ENCODE assay signal across 8 mouse cellular contexts in the genomic region with DNA sequence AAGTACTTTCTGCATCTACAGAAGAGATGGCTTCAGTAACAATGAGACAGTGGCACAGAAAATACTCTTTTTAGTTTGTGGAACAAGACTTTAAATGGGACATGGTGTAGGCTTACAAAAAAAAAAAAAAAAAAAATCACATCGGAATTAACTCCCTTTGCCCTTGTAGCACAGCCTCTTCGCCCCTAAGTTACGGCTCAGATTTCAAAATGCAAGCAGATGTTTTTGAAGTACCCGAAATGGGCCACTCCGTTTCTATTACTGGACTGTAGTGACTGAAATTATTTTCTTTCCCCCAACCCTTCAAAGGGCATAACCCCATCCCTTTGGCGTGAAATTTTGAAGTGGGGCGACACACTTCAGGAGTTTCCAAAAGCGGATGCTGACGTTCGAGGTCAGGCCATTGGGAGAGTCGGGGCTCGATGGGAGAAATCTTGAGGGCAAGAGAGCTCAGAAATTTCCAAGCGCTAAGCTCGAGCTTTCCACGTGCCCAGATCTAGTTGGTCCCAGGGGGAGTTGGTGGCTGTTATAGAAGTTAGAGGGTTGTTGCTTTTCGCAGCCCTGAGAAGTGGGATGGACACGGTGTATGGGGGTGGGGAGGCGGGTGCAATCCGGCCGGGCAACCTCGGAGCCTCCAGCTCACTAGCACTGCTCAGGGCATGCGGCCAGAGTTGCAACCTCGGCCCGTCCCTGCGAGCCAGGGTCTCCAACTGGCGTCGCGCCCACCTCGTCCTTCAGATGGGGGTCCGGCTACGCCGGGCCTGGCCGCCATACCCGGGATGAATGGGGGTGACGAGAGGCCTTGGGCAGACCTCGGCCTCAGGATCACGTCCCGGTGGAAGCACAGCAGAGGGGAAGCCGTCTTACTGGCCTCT. TPM values are rescaled to one million over a fixed set of nuclear protein-coding genes. Genes with fewer than 3 reads are reported as not detected.
DNase-seq lines count a peak whose midpoint lies in the region; ATAC-seq and TF ChIP-seq lines count a peak whose summit lies in the region.

TSS of gene Hexim2 (plus strand) at position 729 of the 875 bp plus-strand sequence.

- H3K4me3 ChIP-seq in embryonic fibroblast, embryonic 13.5 days (ENCODE audit: insufficient read depth, low read length): peak within 1 kb of the TSS; percentile 90
- H3K4me3 ChIP-seq in heart, embryonic 14.5 days (ENCODE audit: control insufficient read depth in 1 of 2, insufficient read depth in 1 of 2, low read depth in 1 of 2, low read length in 2 of 2): peak within 1 kb of the TSS; percentile 85 to 98
- H3K4me3 ChIP-seq in lung, embryonic 15.5 days: peak within 1 kb of the TSS; percentile 64

- peak within 1 kb of the TSS; percentile 87 for H3K27ac ChIP-seq in embryonic fibroblast, embryonic 13.5 days (ENCODE audit: insufficient read depth, low read length)
- H3K27ac ChIP-seq in heart, embryonic 14.5 days (replicated peaks in 1 of 2; ENCODE audit: control insufficient read depth in 1 of 2, insufficient read depth in 1 of 2, low read depth in 2 of 2, low read length in 2 of 2): peak within 1 kb of the TSS; percentile 96 to 100
- peak within 1 kb of the TSS; percentile 95 for H3K27ac ChIP-seq in lung, embryonic 15.5 days

- peak; percentile 70 for ATAC-seq in heart, embryonic 14.5 days (ENCODE audit: insufficient number of reproducible peaks, insufficient read depth, low FRiP score, low read depth)
- ATAC-seq in lung, embryonic 15.5 days (ENCODE audit: borderline replicate concordance, extremely low read depth, low FRiP score, low TSS enrichment): peak; percentile 41

- H3K4me2 ChIP-seq in heart, embryonic 14.5 days (ENCODE audit: low read length): peak within 1 kb of the TSS; percentile 84
- peak within 1 kb of the TSS; percentile 65 for H3K4me2 ChIP-seq in lung, embryonic 15.5 days

- peak; percentile 54 for TF ChIP-seq POLR2A in embryonic fibroblast, embryonic 13.5 days (IDR thresholded peaks at IDR 0.05; ENCODE audit: low read depth, low read length)

- H3K9ac ChIP-seq in heart, embryonic 14.5 days (ENCODE audit: low read length): peak within 1 kb of the TSS; percentile 100
- peak within 1 kb of the TSS; percentile 95 for H3K9ac ChIP-seq in lung, embryonic 15.5 days

- H3K27me3 ChIP-seq in heart, embryonic 14.5 days (ENCODE audit: control insufficient read depth, insufficient read depth, low read length): no peaks in the 10 kb centered on the region
- no peaks in the 10 kb centered on the region for H3K27me3 ChIP-seq in lung, embryonic 15.5 days

- peak; percentile 41 for DNase-seq in ES-CJ7 (ENCODE audit: low read depth, low spot score)
- peak; percentile 64 to 79 for DNase-seq in adrenal gland, postnatal 36 days
- DNase-seq in kidney, postnatal 4 days: peak; percentile 73 to 78
- DNase-seq in ovary, postnatal 36 days (ENCODE audit: low spot score): peak; percentile 75
- DNase-seq in urinary bladder, postnatal 4 days (ENCODE audit: low spot score in 2 of 2): peak; percentile 54 to 73

- H3K36me3 ChIP-seq in heart, embryonic 14.5 days (ENCODE audit: control insufficient read depth, insufficient read depth, low read length): no peaks in the 10 kb centered on the region
- H3K36me3 ChIP-seq in lung, embryonic 15.5 days: no peaks in the 10 kb centered on the region

- no peaks in the 10 kb centered on the region for H3K9me3 ChIP-seq in heart, embryonic 14.5 days (ENCODE audit: control insufficient read depth, low read length)
- H3K9me3 ChIP-seq in lung, embryonic 15.5 days: no peaks in the 10 kb centered on the region

- no peak for TF ChIP-seq CTCF in embryonic fibroblast, embryonic 13.5 days (IDR thresholded peaks at IDR 0.05; ENCODE audit: borderline replicate concordance, insufficient read depth, low read length)

- peaks cover 6% of the 10 kb centered on the region; the same call in 1 of the 2 replicates for H3K4me1 ChIP-seq in embryonic fibroblast, embryonic 13.5 days (ENCODE audit: control insufficient read depth, insufficient read depth, low read length)
- peaks cover 10 to 32% of the 10 kb centered on the region in 2 experiments for H3K4me1 ChIP-seq in heart, embryonic 14.5 days (ENCODE audit: control insufficient read depth in 2 of 2, insufficient read depth in 2 of 2, low read length in 2 of 2)
- peaks cover 29% of the 10 kb centered on the region for H3K4me1 ChIP-seq in lung, embryonic 15.5 days

- under 1% methylated on average over 35 of the region's 39 CpGs for WGBS in heart, embryonic 14.5 days
- WGBS in lung, embryonic 15.5 days: under 1% methylated on average over 37 of the region's 39 CpGs

RNA-seq across cellular contexts. Expression of gene Hexim2, which starts in this region (rescaled TPM):
- 1 to 10 TPM; 3.5 to 5.9 TPM for total RNA-seq in adrenal gland, postnatal 36 days (2021)
- polyA plus RNA-seq in embryonic fibroblast, embryonic 13.5 days (2011; ENCODE audit: insufficient read length, low read depth, missing spikeins): 2.3 and 3.1 TPM in 2 replicates
- 4.1 and 4.6 TPM in 2 replicates for polyA plus RNA-seq in heart, embryonic 14.5 days (2014; fragmentation: Nextera tagmentation; extraction: Ambion mirVana)
- polyA plus RNA-seq in lung, embryonic 15.5 days (2015; fragmentation: Nextera tagmentation; extraction: Ambion mirVana): 8.3 and 9.6 TPM in 2 replicates

Comparison
In these comparisons a context has a peak if more than half of its experiments do, and no peak if none do; other contexts are left out.
1. Peak in every context shown above with its lines: DNase-seq, ATAC-seq, H3K4me3 ChIP-seq and H3K27ac ChIP-seq.